Mouse (Mus musculus) CH12.LX (cell line): ENCODE measurements around the gene Smg5.
"Not testable (repeated sequence)": the region's sequence is repeated elsewhere in the genome, so short reads cannot be mapped to it uniquely, and the experiment has no call there.

Source experiments
- CHD2 ChIP-seq: IDR thresholded peaks from 2 replicates; pipeline ENCODE4 v1.6.1; 2011; ENCODE audit warnings: low read length, improper control_type of control experiment
- CTCF ChIP-seq, 2 experiments: IDR thresholded peaks in 1 of 2; conservative IDR thresholded peaks in 1 of 2; 2 replicates each; pipeline ENCODE4 v1.5.1; 2011 to 2012; ENCODE audit warnings: low read depth in 2 of 2, low read length in 2 of 2, improper control_type of control experiment in 1 of 2, inconsistent platforms in 1 of 2, mild to moderate bottlenecking in 1 of 2, moderate library complexity in 1 of 2
- ELF1 ChIP-seq: IDR thresholded peaks from 2 replicates; pipeline ENCODE4 v1.6.1; 2014; ENCODE audit warnings: low read depth, mild to moderate bottlenecking, inconsistent platforms, low read length, improper control_type of control experiment
- EP300 ChIP-seq: IDR thresholded peaks from 2 replicates; pipeline ENCODE4 v1.6.1; 2011; ENCODE audit warnings: low read length, improper control_type of control experiment
- ETS1 ChIP-seq: conservative IDR thresholded peaks from 2 replicates; pipeline ENCODE4 v1.6.1; 2012; ENCODE audit warnings: low read depth, mild to moderate bottlenecking, inconsistent platforms, low read length, improper control_type of control experiment, moderate library complexity
- IRF4 ChIP-seq: IDR thresholded peaks from 2 replicates; pipeline ENCODE4 v1.6.1; 2014; ENCODE audit warnings: low read depth, mild to moderate bottlenecking, inconsistent platforms, low read length, improper control_type of control experiment
- MAFK ChIP-seq: IDR thresholded peaks from 2 replicates; pipeline ENCODE4 v1.6.1; 2011; ENCODE audit warnings: low read length, improper control_type of control experiment; ENCODE audit not compliant: insufficient replicate concordance
- MAZ ChIP-seq: IDR thresholded peaks from 2 replicates; pipeline ENCODE4 v1.6.1; 2012; ENCODE audit warnings: low read depth, mild to moderate bottlenecking, inconsistent platforms, low read length, improper control_type of control experiment, moderate library complexity
- POLR2A ChIP-seq: IDR thresholded peaks from 2 replicates; pipeline ENCODE4 v1.6.1; 2011; ENCODE audit warnings: low read depth, mild to moderate bottlenecking, improper control_type of control experiment, low read length
- SMC3 ChIP-seq: IDR thresholded peaks from 2 replicates; pipeline ENCODE4 v1.6.1; 2011; ENCODE audit warnings: low read depth, low read length, improper control_type of control experiment
- TCF12 ChIP-seq: IDR thresholded peaks from 2 replicates; pipeline ENCODE4 v1.6.1; 2014; ENCODE audit warnings: low read depth, mild to moderate bottlenecking, inconsistent platforms, low read length, improper control_type of control experiment
- USF1 ChIP-seq: IDR thresholded peaks from 2 replicates; pipeline ENCODE4 v1.6.1; 2014; ENCODE audit warnings: low read depth, mild to moderate bottlenecking, inconsistent platforms, low read length, improper control_type of control experiment
- ZC3H11A ChIP-seq: IDR thresholded peaks from 2 replicates; pipeline ENCODE4 v1.6.1; 2012; ENCODE audit warnings: low read depth, mild to moderate bottlenecking, inconsistent platforms, low read length, improper control_type of control experiment

GRCm38 (mm10) chr3:88372643-88373042 is 36.6 kb downstream of the Smg5 start, which contains the start of gene Bglap3:
- not testable (repeated sequence) for TF ChIP-seq MAFK; TCF12; CTCF (conservative IDR thresholded peaks at IDR 0.05 in 1 of 2, IDR thresholded peaks at IDR 0.05 in 1 of 2; ENCODE audit: low read depth in 2 of 2, low read length in 2 of 2); IRF4; CHD2; ETS1; SMC3; POLR2A; EP300; ZC3H11A; MAZ; ELF1; USF1
